Mouse (Mus musculus): ENCODE data around the gene Rbfox1.

Gene Rbfox1

DNA sequence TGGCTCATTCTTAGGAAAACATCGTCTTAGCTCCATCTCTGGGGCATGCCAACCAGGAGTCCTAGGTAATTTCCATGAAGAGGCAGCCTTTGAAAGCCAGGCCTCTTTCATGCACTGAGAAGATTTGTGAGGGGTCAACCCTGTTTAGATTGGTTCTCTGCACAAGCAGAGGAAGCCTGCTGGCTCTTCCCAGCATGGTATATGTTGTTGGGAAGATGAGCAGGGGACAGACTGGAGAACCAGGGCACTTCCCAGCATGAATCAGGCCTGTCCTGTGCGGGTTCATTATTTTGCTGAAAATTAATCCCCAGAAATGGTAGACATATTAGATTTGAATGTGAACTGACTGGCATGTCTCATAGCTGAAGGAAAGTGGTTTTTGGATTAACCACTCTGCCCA, 214.4 kb downstream of the Rbfox1 start:
- DNase-seq, result no peak

DNA sequence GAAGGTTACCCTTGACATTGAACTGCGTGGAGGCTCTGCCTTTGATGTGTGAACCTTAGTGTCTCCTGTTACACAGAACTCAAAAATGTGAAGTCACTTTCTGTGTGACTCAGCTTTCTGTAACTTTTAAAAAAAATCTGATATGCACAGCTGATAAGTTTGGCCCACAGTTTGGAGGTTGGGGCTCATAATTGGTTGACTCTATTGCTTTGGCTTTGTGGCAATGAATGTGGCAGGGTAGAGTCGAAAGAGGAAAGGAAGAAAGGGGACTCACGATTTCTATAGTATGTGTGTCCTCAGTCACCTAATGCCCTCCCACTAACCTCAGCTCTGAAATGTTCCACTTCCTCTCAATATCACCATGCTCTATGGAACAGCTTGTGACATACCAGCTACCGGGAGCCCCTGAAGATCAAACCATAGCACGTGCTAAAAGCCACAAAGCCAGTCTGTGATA, 215.3 kb downstream of the Rbfox1 start:
- DNase-seq, result no peak

DNA sequence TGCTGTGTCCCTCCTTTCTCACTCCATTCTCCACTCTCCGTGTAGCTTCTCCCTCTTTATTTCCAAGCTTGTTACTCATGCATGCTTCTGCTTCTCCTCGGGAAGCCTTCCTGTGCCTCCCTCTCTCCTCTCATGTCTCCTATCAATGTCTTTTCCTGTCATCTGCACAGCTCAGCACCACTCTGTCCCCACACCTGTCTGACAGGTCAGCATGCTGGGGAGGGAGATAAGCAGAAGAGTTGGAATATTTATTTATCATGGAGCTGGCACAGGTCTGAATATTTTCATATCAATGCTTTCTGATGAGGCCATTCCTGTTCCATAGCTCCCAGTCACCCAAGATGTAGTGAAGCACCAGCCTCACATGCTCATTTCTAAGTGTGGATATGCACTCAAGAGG, 218.6 kb downstream of the Rbfox1 start:
- DNase-seq, result no peak

DNA sequence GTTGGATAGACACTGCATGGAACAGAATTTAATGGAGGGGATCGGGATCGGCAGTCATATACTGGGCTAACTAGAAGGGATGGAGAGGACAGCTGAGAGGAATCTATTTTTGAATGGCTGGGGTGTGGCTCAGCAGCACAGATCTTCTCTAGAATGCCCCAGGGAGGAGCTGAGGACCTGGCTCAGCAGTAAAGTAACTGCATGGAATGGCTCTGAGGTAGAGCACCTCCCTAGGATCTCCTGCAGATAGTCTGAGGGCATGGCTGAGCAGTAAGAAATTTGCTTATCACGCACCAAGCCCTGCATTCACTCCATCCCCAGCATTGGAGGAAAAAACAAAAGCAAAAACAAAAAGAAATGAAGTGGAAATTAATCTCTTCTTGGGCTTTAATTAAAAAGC, 225.0 kb downstream of the Rbfox1 start:
- no peak for DNase-seq

DNA sequence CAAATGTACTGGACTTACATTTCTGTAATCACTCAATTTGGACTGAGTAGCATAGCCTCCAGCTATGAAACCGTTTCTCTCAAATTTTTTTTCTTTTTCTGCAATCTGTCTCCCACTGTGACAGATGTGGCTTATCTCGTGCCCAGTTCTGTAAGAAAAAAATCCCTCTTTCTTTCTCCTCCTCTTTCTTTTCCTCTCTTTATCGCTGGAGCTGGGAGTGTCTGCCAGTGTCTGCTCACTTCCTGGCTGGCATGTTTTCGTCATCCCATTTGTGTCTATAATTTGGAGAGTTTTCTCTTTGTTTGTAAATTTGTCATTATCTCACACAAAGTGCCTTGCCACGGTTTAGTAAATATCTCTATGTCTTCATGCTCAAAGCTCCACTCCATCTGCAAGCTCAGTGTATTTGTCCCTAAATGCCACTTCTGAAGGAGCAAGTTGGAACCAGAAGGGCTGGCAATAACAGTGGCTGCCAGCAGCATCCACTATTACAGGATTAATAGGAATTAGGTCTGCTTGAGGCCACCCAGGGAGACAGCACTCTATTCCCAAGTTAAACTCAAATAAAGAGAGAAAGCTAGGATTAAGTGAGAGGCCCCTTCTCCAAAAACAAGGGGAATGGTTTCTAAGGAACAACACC, 228.8 kb downstream of the Rbfox1 start:
- no peak for DNase-seq

DNA sequence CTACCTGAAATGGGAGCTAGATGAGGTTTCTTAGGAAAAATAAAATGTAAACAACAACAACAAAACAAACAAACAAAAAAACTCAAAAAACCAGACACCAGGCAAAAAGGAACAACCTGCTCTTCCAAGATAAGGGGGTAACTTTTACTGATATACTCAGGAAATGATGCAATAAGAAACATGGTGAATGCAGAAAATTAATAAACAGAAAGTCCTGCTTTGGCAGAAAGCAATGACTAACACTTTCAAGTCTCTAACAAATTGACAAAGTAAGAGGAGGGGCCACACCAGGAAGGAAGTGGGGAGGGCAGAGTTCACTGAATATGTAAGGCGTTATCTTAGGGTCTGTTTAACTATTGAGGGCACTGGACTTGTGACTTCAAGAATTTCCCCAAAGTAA, 234.3 kb downstream of the Rbfox1 start:
- no peak for DNase-seq

DNA sequence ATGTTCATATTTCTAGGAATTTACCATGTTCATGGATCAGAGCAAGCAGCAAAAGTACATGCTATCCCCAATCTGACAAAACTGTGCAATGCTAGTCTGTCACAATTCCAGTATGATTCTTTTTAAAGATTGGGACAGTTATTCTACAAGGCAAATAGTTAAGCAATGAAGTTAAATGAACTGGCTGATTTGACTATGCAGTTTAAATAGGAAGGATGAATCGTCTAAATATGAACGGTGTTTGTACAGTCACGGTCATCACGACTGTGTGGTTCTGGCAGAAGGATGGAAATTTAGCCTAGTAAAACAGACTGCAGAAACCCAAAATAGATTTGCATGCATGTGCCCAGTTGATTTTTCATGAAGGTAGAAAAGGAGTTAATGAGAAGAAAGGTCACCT, 236.1 kb downstream of the Rbfox1 start:
- DNase-seq, result no peak

DNA sequence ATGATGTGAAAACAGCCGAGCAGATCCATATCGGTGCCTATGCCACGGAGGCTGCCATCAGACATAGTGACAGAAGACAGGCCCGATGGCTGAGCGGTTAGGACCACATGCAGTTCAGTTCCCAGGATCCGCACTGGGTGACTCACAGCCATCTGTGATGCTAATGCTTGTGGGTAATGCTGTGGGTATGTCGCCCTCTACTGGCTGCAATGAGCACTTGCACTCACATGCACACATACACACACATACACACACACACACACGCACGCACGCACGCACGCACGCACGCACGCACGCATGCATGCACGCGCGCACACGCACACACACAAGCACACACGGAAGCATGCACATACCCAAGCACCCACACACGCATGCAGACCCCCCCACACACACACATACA, 237.7 kb downstream of the Rbfox1 start:
- DNase-seq, result no peak

DNA sequence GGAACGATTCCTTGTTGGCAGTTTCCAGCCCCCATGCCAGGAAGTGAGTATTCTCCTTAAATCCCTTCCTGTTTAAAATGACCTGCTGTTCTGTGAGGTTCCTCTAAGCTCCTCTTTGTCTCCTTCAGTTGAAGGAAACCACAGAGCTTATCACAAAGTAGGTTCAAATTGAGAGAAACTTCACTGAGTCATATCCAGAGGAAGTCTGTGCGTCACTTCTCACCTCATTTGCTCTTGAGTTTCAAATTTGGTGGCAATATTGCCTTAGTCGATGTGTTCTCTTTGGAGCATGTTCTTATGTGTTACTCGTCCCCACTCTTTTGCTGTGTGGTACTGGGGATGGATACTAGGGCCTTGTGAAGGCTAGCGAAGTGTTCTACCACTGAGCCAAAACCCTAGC, 243.2 kb downstream of the Rbfox1 start:
- DNase-seq, result no peak

DNA sequence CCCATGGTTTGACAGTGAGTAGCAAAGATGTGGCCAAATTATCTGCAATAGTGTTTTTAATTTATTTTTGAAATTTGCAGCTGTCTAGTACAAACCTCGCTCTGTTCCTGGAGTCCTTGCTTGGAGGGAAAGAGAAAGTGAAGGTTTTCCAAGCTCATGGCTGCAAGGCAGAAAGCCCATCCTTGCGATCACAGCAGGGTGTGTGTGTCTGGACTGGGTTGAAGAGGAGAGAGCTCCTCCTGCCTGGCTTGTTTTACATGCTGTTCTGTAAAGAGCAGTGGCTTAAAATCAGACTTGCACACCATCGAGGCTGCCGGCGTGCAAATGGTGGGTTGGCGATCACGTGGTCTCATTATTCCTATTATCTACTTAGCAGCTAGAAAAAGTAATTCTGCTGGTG, 249.9 kb downstream of the Rbfox1 start:
- no peak for DNase-seq

DNA sequence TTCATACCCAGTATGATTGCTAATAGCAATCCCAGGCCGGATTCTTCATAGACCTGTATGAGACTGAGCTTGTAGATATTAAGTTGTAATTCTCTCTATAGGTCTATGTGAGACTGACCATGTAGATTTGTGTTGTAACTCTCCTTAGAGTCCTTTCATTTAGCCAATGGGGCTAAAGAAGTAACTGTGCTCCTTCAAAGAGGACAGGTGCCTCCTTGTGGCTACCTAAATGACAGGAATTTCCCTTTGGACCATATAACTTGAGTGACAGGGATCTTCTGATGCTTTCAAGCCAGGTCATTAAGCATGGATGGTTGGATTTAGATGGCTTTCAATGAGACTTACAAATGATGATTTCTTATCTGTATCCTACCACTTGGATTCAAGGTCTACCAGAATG, 254.3 kb downstream of the Rbfox1 start:
- DNase-seq, result no peak

DNA sequence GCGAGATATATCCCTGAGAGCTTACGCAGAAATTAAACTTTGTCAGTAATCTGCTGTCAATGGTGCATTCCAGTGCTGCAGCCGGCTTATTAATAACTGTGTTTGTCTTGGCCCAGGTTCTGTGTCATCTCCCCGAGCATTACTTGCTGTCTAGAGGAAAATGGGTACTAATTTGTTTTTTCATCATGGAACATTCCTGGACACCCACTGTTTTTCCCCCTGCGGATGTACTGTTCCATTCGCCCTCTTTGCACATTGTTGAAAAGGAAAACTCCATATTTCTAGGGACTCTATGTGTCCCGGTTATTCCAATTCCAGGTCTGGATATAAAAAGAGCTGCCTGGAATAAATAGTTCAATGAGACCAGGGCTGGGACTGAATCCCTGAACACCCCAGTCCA, 262.8 kb downstream of the Rbfox1 start:
- no peak for DNase-seq

DNA sequence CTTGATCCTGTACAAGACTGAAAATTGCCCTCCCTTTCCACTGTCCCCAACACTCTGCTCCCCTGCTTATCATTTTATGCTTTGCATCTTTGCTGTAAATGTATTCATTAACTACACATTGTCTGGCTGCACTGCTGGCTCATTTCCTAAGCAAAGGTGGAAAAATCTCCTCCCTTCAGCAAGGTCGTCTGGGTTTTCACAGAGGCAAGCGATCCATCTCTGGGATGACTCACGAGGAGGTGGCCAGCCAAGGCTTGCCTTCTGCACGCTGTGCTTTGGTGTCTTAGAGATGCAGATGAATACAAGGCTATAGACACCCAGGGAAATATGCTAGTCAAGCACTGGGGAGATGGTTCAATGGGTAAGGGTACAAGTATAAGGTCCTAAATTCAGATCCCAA, 264.2 kb downstream of the Rbfox1 start:
- no peak for DNase-seq

DNA sequence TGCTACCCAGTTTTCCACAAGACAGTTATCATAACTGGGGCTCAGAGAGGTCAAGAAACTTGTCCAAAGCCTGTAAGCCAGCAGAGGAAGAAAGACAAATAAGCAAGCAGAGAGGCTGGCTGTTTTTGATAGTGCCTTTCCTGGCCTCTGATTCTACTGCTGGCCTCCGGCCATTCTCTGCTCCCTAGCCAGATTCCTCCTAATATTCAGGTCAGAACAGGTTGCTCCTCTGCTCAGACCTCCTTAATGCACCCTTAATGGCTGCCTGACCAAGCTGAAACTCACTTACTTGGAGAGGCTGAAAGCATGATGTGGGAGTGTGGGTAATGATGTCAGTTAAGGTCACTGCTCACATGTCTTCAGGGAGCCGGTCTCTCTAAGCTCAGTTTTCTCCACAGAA, 270.4 kb downstream of the Rbfox1 start:
- no peak for DNase-seq

DNA sequence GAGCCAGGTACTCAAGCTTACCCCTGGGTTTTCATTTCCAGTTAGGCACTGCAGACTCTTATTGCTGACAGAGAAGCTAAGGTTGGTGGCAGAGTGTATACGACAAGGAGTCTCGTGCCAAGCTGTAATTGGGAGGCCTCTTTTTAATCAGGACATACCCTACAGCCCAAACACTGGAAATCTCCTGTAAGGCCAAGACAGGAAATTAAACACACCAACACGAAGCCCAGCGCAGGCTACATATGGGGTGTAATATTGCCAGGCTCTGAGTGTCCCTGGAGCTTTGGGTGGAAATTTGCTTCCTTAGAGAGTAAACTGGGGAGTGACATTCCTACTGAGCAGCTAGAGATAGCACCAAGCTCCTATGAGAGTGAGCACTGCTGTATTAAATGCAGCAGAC, 279.3 kb downstream of the Rbfox1 start:
- no peak for DNase-seq

DNA sequence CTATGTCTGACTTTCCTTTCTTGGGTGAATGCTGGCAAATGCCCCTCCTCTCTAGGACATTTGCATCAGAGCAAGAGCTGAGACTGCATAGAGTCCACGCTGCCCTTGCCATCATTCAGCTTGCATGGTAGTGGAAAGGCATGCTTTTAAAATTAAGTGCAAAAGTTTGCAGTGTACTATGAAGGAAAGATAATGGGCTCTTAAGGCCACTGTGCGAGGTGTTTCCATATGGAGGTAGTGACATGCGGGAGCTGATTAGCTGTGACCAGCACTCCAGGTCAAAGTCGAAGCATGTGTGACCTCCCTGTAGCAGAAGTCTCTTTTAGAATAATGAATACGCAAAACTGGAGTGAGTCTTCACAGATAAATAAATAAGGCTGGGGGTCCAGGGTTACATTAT, 284.2 kb downstream of the Rbfox1 start:
- DNase-seq, result no peak

DNA sequence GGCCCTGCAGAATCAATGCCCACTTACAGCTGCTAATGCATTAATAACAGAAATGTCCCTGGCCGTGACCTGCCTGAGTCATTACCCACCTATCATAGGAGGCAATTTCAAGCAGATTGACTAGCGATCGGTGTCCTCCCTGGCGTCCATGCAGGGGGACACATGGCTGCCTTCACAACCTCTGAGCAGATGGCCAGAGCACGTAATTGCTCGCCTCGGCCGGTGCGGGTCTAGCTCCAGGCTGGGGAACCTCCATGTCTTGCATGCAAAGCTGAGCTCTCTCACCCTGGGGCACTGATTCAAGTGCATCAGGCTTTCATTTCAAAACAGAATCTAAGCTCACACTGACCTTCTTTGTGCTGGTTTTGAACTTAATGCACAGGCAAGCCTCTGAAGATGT, 295.7 kb downstream of the Rbfox1 start:
- DNase-seq, result no peak

DNA sequence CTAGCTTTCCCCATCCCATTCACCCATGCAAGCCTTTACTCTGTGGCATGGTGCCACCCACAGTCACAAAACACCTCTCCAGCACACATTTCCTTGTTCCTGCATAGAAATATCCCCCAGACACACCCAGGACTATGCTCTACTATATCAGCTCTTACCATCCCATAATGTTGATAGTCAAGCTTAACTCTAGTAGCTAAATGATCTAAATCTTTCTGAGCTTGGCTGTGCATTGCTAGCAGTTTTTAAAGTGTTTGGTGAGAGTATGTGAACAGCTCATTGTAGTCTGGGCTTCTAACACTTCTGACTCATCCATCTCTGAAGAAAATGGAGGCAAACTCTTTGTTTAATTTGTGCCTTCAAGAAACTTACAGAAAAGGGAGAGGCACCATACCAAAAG, 297.2 kb downstream of the Rbfox1 start:
- no peak for DNase-seq

DNA sequence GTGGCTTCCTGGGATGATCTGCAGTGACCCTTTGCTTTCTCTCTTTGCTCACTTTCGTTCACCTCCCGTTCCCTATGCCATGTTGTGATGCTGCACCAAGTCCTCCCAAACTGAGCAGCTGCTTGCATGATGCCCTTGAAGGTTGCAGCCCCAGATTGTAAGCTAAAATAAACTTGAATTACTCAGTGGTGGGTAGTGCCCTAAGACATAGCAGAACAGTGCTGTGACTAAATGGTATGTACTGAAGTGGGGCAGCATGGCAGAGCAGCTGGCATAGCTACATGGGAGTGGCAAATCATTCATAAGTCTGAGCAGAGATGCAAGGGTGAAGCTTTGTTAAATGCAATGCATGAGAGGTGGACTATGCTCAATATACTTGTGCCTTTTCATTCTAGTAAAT, 307.2 kb downstream of the Rbfox1 start:
- DNase-seq, result no peak

DNA sequence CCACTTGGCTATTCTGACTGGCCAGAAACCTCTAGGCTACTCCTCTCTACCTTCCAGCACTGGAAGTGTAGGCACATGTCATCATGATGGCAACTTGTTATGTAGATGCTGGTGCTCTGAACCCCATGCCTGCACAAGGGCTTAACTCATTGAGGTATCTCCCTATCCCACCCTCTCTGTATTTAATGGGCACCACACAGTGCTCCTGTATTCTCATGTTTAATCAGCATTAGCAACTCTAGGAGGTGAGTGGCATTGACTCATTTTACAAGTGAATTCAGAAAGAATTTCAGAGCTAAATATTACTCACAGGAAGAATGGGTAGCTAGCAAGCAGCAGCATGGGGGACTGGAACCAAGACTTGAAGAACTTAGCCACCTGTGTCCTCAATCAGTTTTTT, 321.3 kb downstream of the Rbfox1 start:
- no peak for DNase-seq

DNA sequence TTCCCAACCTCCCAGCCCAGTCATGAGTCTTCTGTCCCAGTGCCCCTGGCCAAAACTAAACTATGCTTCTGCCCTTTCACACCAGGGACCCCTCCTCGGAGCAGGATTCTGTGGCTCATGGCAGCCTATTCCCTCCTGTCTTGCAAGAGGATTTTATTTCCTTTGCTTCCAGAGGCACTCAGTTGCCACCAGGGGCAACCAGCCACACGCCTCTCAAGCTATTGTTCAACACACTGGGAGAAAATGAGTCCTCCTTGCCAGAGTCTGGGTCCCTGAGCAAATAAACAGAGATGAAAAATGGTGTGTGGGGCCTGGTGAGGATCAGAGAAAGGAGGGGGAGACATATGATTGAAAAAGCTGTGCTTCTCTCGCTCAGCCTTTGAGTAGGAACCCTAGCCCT, 327.8 kb downstream of the Rbfox1 start:
- no peak for DNase-seq

DNA sequence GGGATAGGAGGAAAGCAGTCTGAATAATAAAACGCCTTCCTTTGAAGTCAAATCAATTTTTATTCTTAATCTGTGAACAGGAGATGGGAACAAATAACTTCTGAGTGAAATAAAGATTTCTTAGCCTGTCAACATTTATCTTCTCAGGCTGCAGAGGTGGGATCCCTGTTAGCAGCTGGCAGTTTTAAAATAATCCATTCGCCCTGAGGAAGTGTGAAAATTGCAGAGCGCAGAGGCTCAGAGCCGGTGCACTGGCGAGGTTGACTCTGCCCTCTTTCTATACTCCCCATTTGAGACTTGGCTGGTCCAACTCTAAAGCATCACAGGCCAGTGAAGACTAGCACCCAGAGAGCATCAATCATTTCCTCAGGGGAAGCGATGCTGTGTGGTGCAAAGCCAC, 342.3 kb downstream of the Rbfox1 start:
- DNase-seq, result no peak

DNA sequence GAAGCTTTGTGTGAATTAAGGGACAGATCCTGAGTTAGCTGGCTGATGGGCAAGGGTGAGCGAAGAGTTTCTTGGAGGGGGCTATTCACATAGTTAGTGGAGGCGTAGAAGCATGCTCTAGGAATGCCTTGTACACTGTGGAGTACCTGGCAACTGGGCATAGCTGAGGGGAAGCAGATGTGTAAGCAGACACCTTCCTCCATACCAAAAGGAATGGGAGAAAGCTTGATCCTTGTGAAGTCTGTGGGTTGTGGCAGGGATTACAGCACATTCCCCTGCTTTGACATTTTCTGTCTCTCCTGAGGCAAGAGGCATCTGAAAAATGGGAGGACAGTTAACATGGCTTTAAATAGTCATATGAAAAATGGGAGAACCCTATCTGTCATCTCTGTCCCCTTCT, 347.8 kb downstream of the Rbfox1 start:
- DNase-seq, result no peak

DNA sequence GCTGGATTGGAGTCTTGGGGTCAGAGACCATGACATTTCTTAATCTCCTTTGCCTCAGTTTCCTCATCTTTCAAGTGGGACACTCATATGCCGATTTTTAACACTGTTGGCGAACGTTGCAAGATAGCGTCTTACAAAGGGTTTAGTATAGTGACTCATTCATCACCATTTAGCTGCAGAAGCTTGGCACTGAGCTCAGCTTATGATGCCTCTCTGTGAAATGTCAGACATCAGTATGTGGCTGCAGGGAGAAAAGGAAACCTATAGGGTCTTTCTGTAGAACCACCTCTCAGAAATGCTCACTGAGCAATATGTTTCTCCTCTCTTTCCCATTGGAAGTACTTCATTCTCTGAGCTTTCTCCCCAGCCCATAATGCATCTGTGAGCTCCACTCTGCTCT, 356.2 kb downstream of the Rbfox1 start:
- DNase-seq, result no peak

DNA sequence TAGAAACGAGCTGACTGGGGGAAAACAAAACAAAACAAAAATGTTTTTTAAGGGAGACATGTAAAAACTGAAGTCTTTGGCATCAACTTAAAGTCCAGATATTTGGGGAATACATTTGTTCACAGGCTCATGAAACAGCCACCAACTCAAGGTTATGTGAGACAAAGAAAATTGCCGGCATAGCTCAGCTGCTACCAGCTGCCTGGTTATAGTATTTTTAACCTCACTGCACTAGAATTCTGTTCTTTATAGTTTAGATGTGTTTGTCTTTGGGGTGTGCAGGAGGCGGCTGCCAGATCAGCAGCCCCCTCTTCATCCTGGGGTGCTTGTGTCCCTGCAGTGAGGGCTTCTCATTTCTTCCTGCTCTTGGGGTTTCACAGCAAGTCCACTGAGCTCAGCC, 357.3 kb downstream of the Rbfox1 start:
- DNase-seq, result no peak

DNA sequence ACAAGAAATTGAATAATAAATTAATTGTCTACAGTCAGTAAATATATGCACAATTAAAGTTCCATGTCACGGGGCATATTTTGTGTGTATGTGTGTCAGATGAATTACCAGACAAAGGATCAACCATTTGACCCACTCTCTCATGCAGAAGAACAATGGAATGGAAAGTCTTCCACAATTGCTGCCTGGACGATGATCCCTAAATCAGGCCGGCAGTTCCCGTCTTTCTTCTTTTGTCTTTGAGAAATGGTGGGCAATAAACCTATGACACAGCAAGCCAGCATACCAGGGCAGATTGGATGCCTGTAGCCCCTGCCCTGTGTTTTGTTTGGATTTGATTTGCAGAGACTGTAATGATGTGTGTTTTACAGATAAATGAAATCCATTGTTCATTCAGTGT, 362.4 kb downstream of the Rbfox1 start:
- DNase-seq, result no peak
